Mouse (Mus musculus) CH12.LX (cell line): ENCODE results near the gene Pde4d. TPM values are rescaled to one million over a fixed set of nuclear protein-coding genes. Genes with fewer than 3 reads are reported as not detected.

Experiments
- DNase-seq: peaks from one replicate; pipeline ENCODE4 v3.0.0-alpha.2; 2013; ENCODE audit errors: extremely low read depth
- H3K27ac ChIP-seq: 2 replicates; pipeline ENCODE4 v1.5.1; 2012; ENCODE audit warnings: low read depth, mild to moderate bottlenecking, control low read depth, moderate library complexity; ENCODE audit not compliant: insufficient read depth
- H3K27me3 ChIP-seq: replicated peaks from 2 replicates; pipeline ENCODE3; 2012; ENCODE audit warnings: inconsistent platforms
- H3K36me3 ChIP-seq, 2 experiments: replicated peaks in 1 of 2; 2 replicates each; pipeline versions ENCODE3 to v1.6.1; 2012; ENCODE audit warnings: inconsistent platforms in 1 of 2, low read length in 1 of 2, mild to moderate bottlenecking in 1 of 2, mixed read lengths in 1 of 2, moderate library complexity in 1 of 2; ENCODE audit not compliant: control insufficient read depth in 1 of 2, insufficient read depth in 1 of 2
- H3K4me1 ChIP-seq, 2 experiments: 2 replicates each; pipeline ENCODE4 v1.6.1; 2012; ENCODE audit warnings: inconsistent platforms in 1 of 2, moderate library complexity in 1 of 2; ENCODE audit not compliant: insufficient read depth in 2 of 2, control insufficient read depth in 1 of 2
- H3K4me2 ChIP-seq: 2 replicates; pipeline ENCODE4 v1.6.1; 2012; ENCODE audit warnings: low read depth, mild to moderate bottlenecking, control low read depth; ENCODE audit not compliant: poor library complexity, insufficient read depth, severe bottlenecking
- H3K4me3 ChIP-seq, 3 experiments: fragments of 150-350 bp in 1 of 3; sonication (generic) in 1 of 3; replicated peaks in 1 of 3; 2 replicates each; pipeline versions ENCODE3 to v1.5.1; 2011 to 2012; ENCODE audit warnings: low read depth in 2 of 3, low read length in 2 of 3, mild to moderate bottlenecking in 2 of 3, moderate library complexity in 2 of 3, control low read depth in 1 of 3, improper control_type of control experiment in 1 of 3, inconsistent platforms in 1 of 3, mixed read lengths in 1 of 3; ENCODE audit not compliant: poor library complexity in 1 of 3
- H3K79me2 ChIP-seq: replicated peaks from 2 replicates; pipeline ENCODE4 v1.6.1; 2012; ENCODE audit warnings: mild to moderate bottlenecking, moderate library complexity; ENCODE audit not compliant: control insufficient read depth, poor library complexity, insufficient read depth, severe bottlenecking; ENCODE audit errors: extremely low read depth
- H3K9ac ChIP-seq: 2 replicates; pipeline ENCODE4 v1.6.1; 2012; ENCODE audit warnings: low read depth, mild to moderate bottlenecking, control low read depth, moderate library complexity; ENCODE audit not compliant: insufficient read depth
- H3K9me3 ChIP-seq: replicated peaks from 2 replicates; pipeline ENCODE3; 2012; ENCODE audit warnings: low read length, inconsistent platforms, mixed read lengths
- CTCF ChIP-seq, 2 experiments: IDR thresholded peaks in 1 of 2; conservative IDR thresholded peaks in 1 of 2; 2 replicates each; pipeline ENCODE4 v1.5.1; 2011 to 2012; ENCODE audit warnings: low read depth in 2 of 2, low read length in 2 of 2, improper control_type of control experiment in 1 of 2, inconsistent platforms in 1 of 2, mild to moderate bottlenecking in 1 of 2, moderate library complexity in 1 of 2
- E2F4 ChIP-seq: IDR thresholded peaks from 2 replicates; pipeline ENCODE4 v1.6.1; 2011; ENCODE audit warnings: low read depth, low read length, improper control_type of control experiment; ENCODE audit not compliant: insufficient replicate concordance
- ELF1 ChIP-seq: IDR thresholded peaks from 2 replicates; pipeline ENCODE4 v1.6.1; 2014; ENCODE audit warnings: low read depth, mild to moderate bottlenecking, inconsistent platforms, low read length, improper control_type of control experiment
- EP300 ChIP-seq: IDR thresholded peaks from 2 replicates; pipeline ENCODE4 v1.6.1; 2011; ENCODE audit warnings: low read length, improper control_type of control experiment
- GABPA ChIP-seq: IDR thresholded peaks from 2 replicates; pipeline ENCODE4 v1.6.1; 2012; ENCODE audit warnings: low read depth, low read length, improper control_type of control experiment, inconsistent platforms; ENCODE audit not compliant: insufficient replicate concordance
- IRF4 ChIP-seq: IDR thresholded peaks from 2 replicates; pipeline ENCODE4 v1.6.1; 2014; ENCODE audit warnings: low read depth, mild to moderate bottlenecking, inconsistent platforms, low read length, improper control_type of control experiment
- JUN ChIP-seq: IDR thresholded peaks from 2 replicates; pipeline ENCODE4 v1.6.1; 2011; ENCODE audit warnings: low read depth, mild to moderate bottlenecking, low read length, improper control_type of control experiment, moderate library complexity; ENCODE audit not compliant: insufficient read depth
- JUND ChIP-seq: conservative IDR thresholded peaks from 2 replicates; pipeline ENCODE4 v1.6.1; 2011; ENCODE audit warnings: low read depth, low read length, improper control_type of control experiment
- MAFK ChIP-seq: IDR thresholded peaks from 2 replicates; pipeline ENCODE4 v1.6.1; 2011; ENCODE audit warnings: low read length, improper control_type of control experiment; ENCODE audit not compliant: insufficient replicate concordance
- MEF2A ChIP-seq: IDR thresholded peaks from 2 replicates; pipeline ENCODE4 v1.6.1; 2014; ENCODE audit warnings: low read depth, mild to moderate bottlenecking, inconsistent platforms, low read length, improper control_type of control experiment, borderline replicate concordance
- NRF1 ChIP-seq: IDR thresholded peaks from 2 replicates; pipeline ENCODE4 v1.6.1; 2014; ENCODE audit warnings: low read depth, mild to moderate bottlenecking, inconsistent platforms, low read length, improper control_type of control experiment, moderate library complexity
- PAX5 ChIP-seq: IDR thresholded peaks from 2 replicates; pipeline ENCODE4 v1.6.1; 2012; ENCODE audit warnings: low read length, inconsistent platforms, mixed read lengths
- POLR2AphosphoS2 ChIP-seq: IDR thresholded peaks from 2 replicates; pipeline ENCODE4 v1.6.1; 2011; ENCODE audit warnings: low read depth, low read length, improper control_type of control experiment
- RCOR1 ChIP-seq: conservative IDR thresholded peaks from 2 replicates; pipeline ENCODE4 v1.6.1; 2012; ENCODE audit warnings: low read depth, mild to moderate bottlenecking, inconsistent platforms, low read length, improper control_type of control experiment
- TBP ChIP-seq: conservative IDR thresholded peaks from 2 replicates; pipeline ENCODE4 v1.6.1; 2011; ENCODE audit warnings: low read depth, low read length, improper control_type of control experiment
- UBTF ChIP-seq: IDR thresholded peaks from 2 replicates; pipeline ENCODE4 v1.6.1; 2012; ENCODE audit warnings: low read depth, mild to moderate bottlenecking, inconsistent platforms, low read length, improper control_type of control experiment, moderate library complexity
- USF2 ChIP-seq: conservative IDR thresholded peaks from 2 replicates; pipeline ENCODE4 v1.6.1; 2011; ENCODE audit warnings: low read depth, low read length, improper control_type of control experiment
- ZKSCAN1 ChIP-seq: IDR thresholded peaks from 2 replicates; pipeline ENCODE4 v1.6.1; 2012; ENCODE audit warnings: low read depth, inconsistent platforms, low read length, improper control_type of control experiment, borderline replicate concordance
- ZNF384 ChIP-seq: IDR thresholded peaks from 2 replicates; pipeline ENCODE4 v1.6.1; 2012; ENCODE audit warnings: low read depth, low read length, improper control_type of control experiment, inconsistent platforms
- dilution Hi-C: fragments of 300-500 bp; cut with MboI; formaldehyde crosslinking; loops from 2 replicates; pipeline ENCODE4 v1.14.3; 2020; ENCODE audit warnings: low sequenced_read_pairs; ENCODE audit not compliant: extremely low pct_unique_long_range_greater_than_20kb, extremely low pct_ligation_motif_present
- in situ Hi-C: fragments of 300-500 bp; cut with MboI; formaldehyde crosslinking; loops from 3 replicates; pipeline ENCODE4 v1.14.3; 2019; ENCODE audit warnings: low sequenced_read_pairs, low pct_ligation_motif_present, low pct_unique_long_range_greater_than_20kb, mixed read lengths
- polyA plus RNA-seq: library from polyadenylated mRNA; unstranded; fragments of >175 nt; gene quantifications from 2 replicates; pipeline ENCODE4 v1.2.1, GENCODE M21; 2012; ENCODE audit warnings: low read depth; ENCODE audit not compliant: insufficient read length
- total RNA-seq, 2 experiments: library from RNA; depleted of rRNA; stranded (reverse); fragments of 300-350 nt in 1 of 2; fragments of >200 nt in 1 of 2; gene quantifications; 2 replicates each; pipeline ENCODE4 v1.2.3; 2012 to 2014

The Pde4d gene
- total and polyA plus RNA-seq, 3 experiments = not detected

GRCm38 (mm10) chr13:109908386-109908785, 1458.6 kb downstream of the Pde4d start:
- no peaks in the 10 kb centered on the region for H3K27me3 ChIP-seq
- in situ Hi-C loops (no loop called here), dilution Hi-C loops (no loop called here)
- DNase-seq = no peak
- no peaks in the 10 kb centered on the region for H3K36me3 ChIP-seq
- H3K4me2 ChIP-seq = no peak overlapping the region
- peaks cover 43% of the 10 kb centered on the region for H3K9me3 ChIP-seq
- TF ChIP-seq E2F4 (no peak), GABPA (no peak), TBP (no peak), EP300 (no peak), NRF1 (no peak), IRF4 (no peak), JUND (no peak), JUN (no peak), USF2 (no peak), POLR2AphosphoS2 (no peak), MEF2A (no peak), MAFK (no peak)
- no peak overlapping the region for H3K27ac ChIP-seq
- no peak overlapping the region for H3K4me3 ChIP-seq
- H3K9ac ChIP-seq = no peak overlapping the region
- H3K4me1 ChIP-seq = no peaks in the 10 kb centered on the region
- H3K79me2 ChIP-seq = no peaks in the 10 kb centered on the region

- no peaks in the 10 kb centered on the region for H3K4me1 ChIP-seq
- peaks cover 39% of the 10 kb centered on the region for H3K9me3 ChIP-seq
- H3K4me3 ChIP-seq = no peak overlapping the region
- no peak for DNase-seq
- no peaks in the 10 kb centered on the region for H3K79me2 ChIP-seq
- H3K36me3 ChIP-seq = no peaks in the 10 kb centered on the region
- H3K27me3 ChIP-seq = no peaks in the 10 kb centered on the region
- in situ Hi-C loops = no loop called here
- H3K27ac ChIP-seq = no peak overlapping the region
- no peak overlapping the region for H3K4me2 ChIP-seq
- no peak for TF ChIP-seq MEF2A
- no peak for TF ChIP-seq RCOR1
- TF ChIP-seq NRF1 = no peak
- no peak for TF ChIP-seq UBTF
- no peak for TF ChIP-seq ELF1
- no peak for TF ChIP-seq JUND
- TF ChIP-seq POLR2AphosphoS2 = no peak
- TF ChIP-seq ZNF384 = no peak
- no peak for TF ChIP-seq ZKSCAN1
- no peak for TF ChIP-seq PAX5
- no peak for TF ChIP-seq CTCF (conservative IDR thresholded peaks at IDR 0.05 in 1 of 2, IDR thresholded peaks at IDR 0.05 in 1 of 2; ENCODE audit: low read depth in 2 of 2, low read length in 2 of 2)
- TF ChIP-seq MAFK = no peak
- TF ChIP-seq GABPA = no peak
- no peak overlapping the region for H3K9ac ChIP-seq
- dilution Hi-C loops = no loop called here
These were observed 1459.4 kb downstream of the Pde4d start for GRCm38 (mm10) chr13:109909111-109909510.
